ENCODE assay signal across 20 mouse cellular contexts in genomic region chr7:45157459-45157858, GRCm38 (mm10). TPM values are rescaled to one million over a fixed set of nuclear protein-coding genes. Genes with fewer than 3 reads are reported as not detected.
A peak's percentile ranks its signal among the peaks of the same experiment; 100 is the strongest.
DNase-seq lines count a peak whose midpoint lies in the region; ATAC-seq and TF ChIP-seq lines count a peak whose summit lies in the region.
"Had no signal": no experiment of that assay in that cellular context is flagged by ENCODE, and none has a peak within 500 bp of the region (broad histone marks: within the 10 kb centered on the region; RNA-seq: fewer than 3 reads in every experiment).

No protein-coding gene starts in this region.

- 57% methylated on average over 14 of the region's 14 CpGs for WGBS in cerebellum, adult 2 months

- ATAC-seq in erythroid progenitor cell, adult 5-6 weeks (replicated peaks; ENCODE audit: low FRiP score, poor library complexity, severe bottlenecking): no peak
- ATAC-seq: forebrain, embryonic 15.5 days; hindbrain, postnatal 0 days had no signal

- no peak for TF ChIP-seq CTCF in cerebellum, adult 2 months (IDR thresholded peaks at IDR 0.05; ENCODE audit: borderline replicate concordance, insufficient read depth, low read depth, low read length)
- TF ChIP-seq CTCF in left cerebral cortex, adult 2 months (IDR thresholded peaks at IDR 0.05): no peak

- no peak overlapping the region for H3K27ac ChIP-seq in cerebellum, adult 2 months (ENCODE audit: insufficient read depth, low read length)
- H3K27ac ChIP-seq in left cerebral cortex, adult 2 months: peak overlapping the region; percentile 72
- H3K27ac ChIP-seq: embryonic facial prominence, embryonic 10.5 days; forebrain, embryonic 10.5 days; forebrain, embryonic 15.5 days; heart, embryonic 15.5 days; hindbrain, embryonic 13.5 days; hindbrain, postnatal 0 days had no signal

- TF ChIP-seq POLR2A in cerebellum, adult 2 months (IDR thresholded peaks at IDR 0.05; ENCODE audit: borderline replicate concordance, insufficient read depth, low read length): no peak

- no peaks in the 10 kb centered on the region for H3K27me3 ChIP-seq in cerebellum, adult 2 months (ENCODE audit: control insufficient read depth, insufficient read depth, low read length)
- H3K27me3 ChIP-seq: forebrain, embryonic 15.5 days had no signal

- H3K4me3 ChIP-seq in cerebellum, adult 2 months (replicated peaks; ENCODE audit: insufficient read depth, low read depth, low read length): no peak overlapping the region
- H3K4me3 ChIP-seq in left cerebral cortex, adult 2 months: no peak overlapping the region
- H3K4me3 ChIP-seq: embryonic facial prominence, embryonic 10.5 days; forebrain, embryonic 10.5 days; forebrain, embryonic 15.5 days; heart, embryonic 15.5 days; hindbrain, embryonic 13.5 days had no signal

- intact Hi-C loops in left cerebral cortex, adult 2 months (cut with DNase I): no loop called here
- intact Hi-C loops in left cerebral cortex, postnatal 4 days (cut with DNase I): no loop called here

- DNase-seq in cerebellum, adult 9-10 months: peak; percentile 41
- no peak for DNase-seq in cerebellum, adult 2 months
- peak in 1 of 2 experiments; percentile 56 for DNase-seq in left cerebral cortex, adult 2 months (ENCODE audit: extremely low spot score in 1 of 2, low spot score in 2 of 2)
- DNase-seq in left cerebral cortex, postnatal 4 days: no peak
- peak; percentile 75 for DNase-seq in right cerebral cortex, adult 18-20 months
- DNase-seq in right cerebral cortex, postnatal 14 days: no peak
- DNase-seq: adrenal gland, postnatal 25 days; cerebellum, adult 8-10 months; cerebellum, postnatal 36 days; gastrocnemius, postnatal 10 days; heart, adult 18-20 months; heart, postnatal 14 days had no signal

- peaks cover under 1% of the 10 kb centered on the region; the same call in 1 of the 2 replicates for H3K4me1 ChIP-seq in cerebellum, adult 2 months (ENCODE audit: control insufficient read depth, insufficient read depth, low read length)

RNA-seq across cellular contexts. Expression of gene Aldh16a1, which starts 3.1 kb away (rescaled TPM):
- polyA plus RNA-seq in cerebellum, adult 2 months (2012; rRNA removed): 17.2 and 18.0 TPM in 2 replicates
- 10 to 100 TPM; 15.9 to 23.1 TPM for total RNA-seq in left cerebral cortex, adult 2 months (2021)
- 10 to 100 TPM; 16.7 to 16.9 TPM for total RNA-seq in left cerebral cortex, postnatal 4 days (2021)
- total RNA-seq in erythroid progenitor cell, adult 5-6 weeks (2015; ENCODE audit: low replicate concordance): 24.5 and 29.3 TPM in 2 replicates
- 12.4 and 14.1 TPM in 2 replicates for total RNA-seq in erythroid progenitor cell, adult 5-6 weeks (2017; ENCODE audit: low replicate concordance)

RNA-seq across cellular contexts. Expression of gene Pih1d1, which starts 3.4 kb away (rescaled TPM):
- 52.3 and 53.1 TPM in 2 replicates for polyA plus RNA-seq in cerebellum, adult 2 months (2012; rRNA removed)
- total RNA-seq in left cerebral cortex, adult 2 months (2021): 10 to 100 TPM; 47.6 to 48.4 TPM
- total RNA-seq in left cerebral cortex, postnatal 4 days (2021): 100 to 1,000 TPM; 100 to 101 TPM
- 58.7 and 96.4 TPM in 2 replicates for total RNA-seq in erythroid progenitor cell, adult 5-6 weeks (2015; ENCODE audit: low replicate concordance)
- 6.8 and 8.7 TPM in 2 replicates for total RNA-seq in erythroid progenitor cell, adult 5-6 weeks (2017; ENCODE audit: low replicate concordance)

RNA-seq across cellular contexts. Expression of gene Slc17a7, which starts 6.3 kb away (rescaled TPM):
- polyA plus RNA-seq in cerebellum, adult 2 months (2012; rRNA removed): 397 and 476 TPM in 2 replicates
- total RNA-seq in left cerebral cortex, adult 2 months (2021): 1,000 to 10,000 TPM; 1,255 to 1,327 TPM
- 100 to 1,000 TPM; 267 to 292 TPM for total RNA-seq in left cerebral cortex, postnatal 4 days (2021)
- not detected in 2 replicates for total RNA-seq in erythroid progenitor cell, adult 5-6 weeks (2015; ENCODE audit: low replicate concordance)
- total RNA-seq in erythroid progenitor cell, adult 5-6 weeks (2017; ENCODE audit: low replicate concordance): not detected in 2 replicates
- total RNA-seq: hematopoietic stem cell, adult 5-6 weeks had no signal

RNA-seq across cellular contexts. Expression of gene Flt3l, which starts 21.2 kb away (rescaled TPM):
- 24.4 and 28.4 TPM in 2 replicates for polyA plus RNA-seq in cerebellum, adult 2 months (2012; rRNA removed)
- total RNA-seq in left cerebral cortex, adult 2 months (2021): 1 to 10 TPM; 6.7 to 8.8 TPM
- 1 to 10 TPM; 2.8 to 3.0 TPM for total RNA-seq in left cerebral cortex, postnatal 4 days (2021)
- total RNA-seq in erythroid progenitor cell, adult 5-6 weeks (2015; ENCODE audit: low replicate concordance): 3.6 and 17.2 TPM in 2 replicates
- total RNA-seq in erythroid progenitor cell, adult 5-6 weeks (2017; ENCODE audit: low replicate concordance): 0.23 and 4.5 TPM in 2 replicates

RNA-seq across cellular contexts. Expression of gene Gm45713, which starts 21.4 kb away (rescaled TPM):
- polyA plus RNA-seq in cerebellum, adult 2 months (2012; rRNA removed): 0.16 TPM in 1 of 2 replicates, not detected in the other
- total RNA-seq in left cerebral cortex, adult 2 months (2021): not detected
- total RNA-seq in left cerebral cortex, postnatal 4 days (2021): under 1 TPM in 1 of 2 experiments, not detected in 1; 0.50 TPM
- not detected in 2 replicates for total RNA-seq in erythroid progenitor cell, adult 5-6 weeks (2015; ENCODE audit: low replicate concordance)
- 0.98 and 2.3 TPM in 2 replicates for total RNA-seq in erythroid progenitor cell, adult 5-6 weeks (2017; ENCODE audit: low replicate concordance)
- total RNA-seq: adrenal gland, postnatal 25 days; gastrocnemius, postnatal 10 days; hindbrain, postnatal 0 days had no signal
- polyA plus RNA-seq: embryonic facial prominence, embryonic 10.5 days; forebrain, embryonic 15.5 days; heart, embryonic 15.5 days had no signal

Comparison
In these comparisons a context has a peak if more than half of its experiments do, and no peak if none do; other contexts are left out.
1. DNase-seq: peak in cerebellum, adult 9-10 months (single experiment) and right cerebral cortex, adult 18-20 months (single experiment); none in cerebellum, adult 2 months (0 of 2), left cerebral cortex, postnatal 4 days (single experiment) and right cerebral cortex, postnatal 14 days (single experiment).
2. RNA of gene Slc17a7, which starts 6.3 kb away (total RNA-seq): 1,255 to 1,327 TPM in left cerebral cortex, adult 2 months and 267 to 292 TPM in left cerebral cortex, postnatal 4 days; not detected in erythroid progenitor cell, adult 5-6 weeks; every median in the first group is over 100 times any median in the second.